Mouse (Mus musculus) midbrain, embryonic 16.5 days (tissue): ENCODE measurements around the gene Ces2a. TPM values are rescaled to one million over a fixed set of nuclear protein-coding genes. Genes with fewer than 3 reads are reported as not detected.

Experiments
- ATAC-seq: fragments of 200-750 bp; cut with Nextera tagmentation; 2 replicates; pipeline ENCODE4 v1.8.0; 2017; ENCODE audit warnings: moderate TSS enrichment
- H3K27ac ChIP-seq: fragments of 300-500 bp; sonication (generic); 2 replicates; pipeline ENCODE4 v1.5.1; 2014; ENCODE audit warnings: mild to moderate bottlenecking, low read length, mixed read lengths
- H3K27me3 ChIP-seq: fragments of 300-500 bp; sonication (generic); 2 replicates; pipeline ENCODE4 v1.6.1; 2014; ENCODE audit warnings: low read depth, low read length, mixed read lengths; ENCODE audit not compliant: control insufficient read depth, insufficient read depth
- H3K36me3 ChIP-seq: fragments of 300-500 bp; sonication (generic); 2 replicates; pipeline ENCODE4 v1.6.1; 2014; ENCODE audit warnings: mild to moderate bottlenecking, low read length, moderate library complexity, mixed read lengths; ENCODE audit not compliant: control insufficient read depth, insufficient read depth
- H3K4me1 ChIP-seq: fragments of 300-500 bp; sonication (generic); 2 replicates; pipeline ENCODE4 v1.6.1; 2014; ENCODE audit warnings: mild to moderate bottlenecking, low read length, mixed read lengths; ENCODE audit not compliant: control insufficient read depth, insufficient read depth
- H3K4me2 ChIP-seq: fragments of 300-500 bp; sonication (generic); 2 replicates; pipeline ENCODE4 v1.6.1; 2014; ENCODE audit warnings: mild to moderate bottlenecking, low read length, mixed read lengths
- H3K4me3 ChIP-seq: fragments of 300-500 bp; sonication (generic); 2 replicates; pipeline ENCODE4 v1.5.1; 2014; ENCODE audit warnings: low read depth, mild to moderate bottlenecking, low read length, moderate library complexity, mixed read lengths
- H3K9ac ChIP-seq: fragments of 300-500 bp; sonication (generic); 2 replicates; pipeline ENCODE4 v1.6.1; 2014; ENCODE audit warnings: low read depth, low read length, mixed read lengths
- H3K9me3 ChIP-seq: fragments of 300-500 bp; sonication (generic); replicated peaks from 2 replicates; pipeline ENCODE4 v1.6.1; 2014; ENCODE audit warnings: mild to moderate bottlenecking, low read length, mixed read lengths; ENCODE audit not compliant: control insufficient read depth, poor library complexity, severe bottlenecking
- WGBS: fragments of 180-500 bp; shearing (Covaris S2); extraction: QIAGEN DNeasy Blood & Tissue Kit; methylation state at CpG from one replicate; pipeline ENCODE4 v1.1.7; 2014; 5-methylcytosine and 5-hydroxymethylcytosine counted together
- polyA plus RNA-seq: library from polyadenylated mRNA; unstranded; fragments of >200 nt; fragmentation: Nextera tagmentation; extraction: Ambion mirVana; gene quantifications from 2 replicates; pipeline ENCODE4 v1.2.1, GENCODE M21; 2015

Ces2a gene
- not detected in 2 replicates for polyA plus RNA-seq

DNA sequence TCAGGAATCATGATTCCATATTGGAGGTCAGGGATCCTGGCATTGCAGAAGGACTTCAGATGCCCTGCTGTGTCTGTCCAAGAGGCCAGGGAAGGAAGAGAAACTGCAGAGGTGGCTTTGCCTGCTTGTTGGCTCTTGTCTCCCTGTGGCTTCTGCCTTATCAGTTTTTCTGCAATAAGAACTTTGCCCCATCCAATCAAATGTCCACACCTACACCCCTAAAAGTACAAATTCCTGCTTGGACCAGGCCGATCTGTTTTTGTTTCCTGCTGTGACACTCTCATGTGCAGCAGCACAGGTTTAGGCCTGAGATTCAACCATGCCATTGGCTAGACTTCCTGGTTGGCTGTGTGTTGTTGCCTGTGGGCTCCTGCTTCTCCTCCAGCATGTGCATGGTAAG lies at the start of gene Ces2a:
Gene Ces2a, plus strand, starts transcription at position 251 of the 400 bp plus-strand sequence.
- Histone ChIP-seq H3K27me3 (no peaks in the 10 kb centered on the region), H3K4me1 (no peaks in the 10 kb centered on the region), H3K36me3 (no peaks in the 10 kb centered on the region), H3K9me3 (no peaks in the 10 kb centered on the region), H3K9ac (no peak within 1 kb of the TSS), H3K4me3 (no peak within 1 kb of the TSS), H3K27ac (no peak within 1 kb of the TSS), H3K4me2 (no peak within 1 kb of the TSS)
- 80% methylated on average over 1 of the region's 1 CpGs for WGBS
- ATAC-seq, result no peak

DNA sequence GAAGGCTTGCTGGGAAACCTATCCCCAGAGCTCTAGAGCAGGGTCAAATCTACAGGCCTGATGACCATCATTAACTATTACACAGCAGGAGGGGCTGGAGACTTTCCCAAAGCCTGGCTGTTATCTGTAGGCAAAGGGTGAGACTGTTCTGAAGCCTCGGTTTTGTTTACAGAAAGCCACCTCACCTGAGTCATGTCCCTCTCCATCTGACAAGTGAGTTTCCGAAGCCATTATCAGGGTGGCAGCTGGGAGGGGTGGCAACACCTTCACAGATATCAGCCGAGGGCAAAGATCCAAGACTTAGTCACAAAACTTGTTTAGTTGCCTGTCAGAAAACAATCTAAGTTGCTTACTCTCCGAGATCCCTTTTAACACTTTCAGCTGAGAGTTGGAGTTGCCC lies 45.4 kb upstream of the Ces2a start:
- H3K36me3 ChIP-seq, result no peaks in the 10 kb centered on the region
- no peak overlapping the region for H3K9ac ChIP-seq

DNA sequence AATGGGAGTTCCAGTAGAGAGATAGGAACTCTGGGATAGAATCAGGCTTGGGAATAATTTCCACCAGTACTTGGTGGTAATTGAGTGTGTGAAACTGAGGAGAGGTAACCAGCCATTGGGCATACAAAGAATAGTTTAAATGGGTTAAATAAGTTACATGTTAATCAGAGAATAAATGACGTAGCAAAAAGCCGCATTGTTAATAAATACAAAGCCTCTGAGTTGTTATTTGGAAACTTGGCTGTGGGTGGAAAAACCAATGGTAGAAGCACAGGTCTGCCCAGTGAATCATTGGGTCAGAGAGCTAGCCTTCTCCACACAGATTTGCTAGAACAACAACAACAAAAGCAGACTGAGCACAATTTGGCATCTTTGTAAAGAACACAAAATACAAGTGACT lies 35.2 kb upstream of the Ces2a start:
- H3K36me3 ChIP-seq, result no peaks in the 10 kb centered on the region
- no peak overlapping the region for H3K4me3 ChIP-seq
- H3K4me1 ChIP-seq, result no peaks in the 10 kb centered on the region
- ATAC-seq, result no peak
- no peak overlapping the region for H3K27ac ChIP-seq
- H3K9me3 ChIP-seq, result no peaks in the 10 kb centered on the region; the same call in 1 of the 2 replicates
- no peak overlapping the region for H3K4me2 ChIP-seq
- H3K27me3 ChIP-seq, result no peaks in the 10 kb centered on the region
- H3K9ac ChIP-seq, result no peak overlapping the region
- WGBS, result 97% methylated on average over 2 of the region's 2 CpGs

More for the DNA sequence above, 45.4 kb upstream of the Ces2a start:
- Histone ChIP-seq H3K4me3 (no peak overlapping the region), H3K9me3 (no peaks in the 10 kb centered on the region), H3K27ac (no peak overlapping the region), H3K4me2 (no peak overlapping the region), H3K27me3 (no peaks in the 10 kb centered on the region), H3K4me1 (no peaks in the 10 kb centered on the region)
- ATAC-seq, result no peak
- 82% methylated on average over 4 of the region's 4 CpGs for whole genome bisulfite sequencing

DNA sequence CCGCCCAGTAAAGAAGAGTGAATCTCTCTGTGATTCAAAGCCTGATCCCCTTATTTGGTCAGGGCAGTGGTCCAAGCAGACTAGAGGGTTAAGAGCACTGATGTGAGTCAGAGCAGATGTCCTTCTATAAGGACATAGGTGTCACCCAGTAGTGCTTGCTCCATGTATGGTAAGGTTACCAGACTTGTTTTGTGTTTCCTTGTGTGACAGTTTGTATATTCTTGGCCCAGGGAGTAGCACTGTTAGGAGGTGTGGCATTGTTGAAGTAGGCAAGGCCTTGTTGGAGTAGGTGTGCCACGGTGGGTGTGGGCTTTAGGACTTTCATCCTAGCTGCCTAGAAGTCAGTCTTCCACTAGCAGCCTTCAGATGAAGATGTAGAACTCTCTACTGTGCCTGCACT lies 31.9 kb upstream of the Ces2a start:
- ATAC-seq, result no peak
- H3K27me3 ChIP-seq, result no peaks in the 10 kb centered on the region
- H3K4me2 ChIP-seq, result no peak overlapping the region
- WGBS, result 96% methylated on average over 2 of the region's 2 CpGs
- no peaks in the 10 kb centered on the region; the same call in 1 of the 2 replicates for H3K9me3 ChIP-seq
- no peak overlapping the region for H3K27ac ChIP-seq
- no peak overlapping the region for H3K9ac ChIP-seq
- H3K4me3 ChIP-seq, result no peak overlapping the region
- H3K36me3 ChIP-seq, result no peaks in the 10 kb centered on the region
- H3K4me1 ChIP-seq, result no peaks in the 10 kb centered on the region

- Histone ChIP-seq H3K9ac (no peak overlapping the region), H3K4me1 (no peaks in the 10 kb centered on the region), H3K4me2 (no peak overlapping the region), H3K4me3 (no peak overlapping the region), H3K9me3 (no peaks in the 10 kb centered on the region), H3K27me3 (no peaks in the 10 kb centered on the region), H3K27ac (no peak overlapping the region), H3K36me3 (no peaks in the 10 kb centered on the region)
- WGBS, result 86% methylated on average over 8 of the region's 8 CpGs
- ATAC-seq, result no peak
Observed at GRCm38 (mm10) chr8:104721166-104721565, 12.6 kb upstream of the Ces2a start.

DNA sequence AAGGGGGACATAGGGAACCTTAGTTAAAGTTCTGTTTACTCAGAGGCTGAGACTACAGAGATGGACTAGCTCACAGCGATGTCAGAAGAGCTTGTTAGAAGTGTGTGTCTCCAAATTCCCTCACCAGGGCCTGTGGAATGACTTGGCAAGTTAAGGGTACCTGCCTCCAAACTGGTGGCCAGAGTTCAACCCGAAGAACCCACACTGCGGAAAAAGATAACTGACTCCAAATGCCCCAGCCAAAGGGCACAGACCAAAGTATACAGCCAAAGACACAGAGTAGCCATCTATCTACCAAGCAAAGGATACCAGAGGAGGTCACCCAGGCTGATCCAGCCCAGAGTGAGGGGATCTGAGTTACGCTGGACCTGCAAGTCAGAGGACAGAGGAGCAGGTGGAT lies 2.4 kb upstream of the Ces2a start:
- H3K4me3 ChIP-seq, result no peak overlapping the region
- H3K27me3 ChIP-seq, result no peaks in the 10 kb centered on the region
- H3K4me2 ChIP-seq, result no peak overlapping the region
- H3K9me3 ChIP-seq, result no peaks in the 10 kb centered on the region
- no peaks in the 10 kb centered on the region for H3K36me3 ChIP-seq
- H3K4me1 ChIP-seq, result no peaks in the 10 kb centered on the region
- H3K27ac ChIP-seq, result no peak overlapping the region
- WGBS, result 89% methylated on average over 4 of the region's 4 CpGs
- no peak for ATAC-seq
- no peak overlapping the region for H3K9ac ChIP-seq

- no peaks in the 10 kb centered on the region for H3K4me1 ChIP-seq
- WGBS, result 73% methylated on average over 6 of the region's 6 CpGs
- H3K4me2 ChIP-seq, result no peak overlapping the region
- no peak overlapping the region for H3K9ac ChIP-seq
- no peak overlapping the region for H3K4me3 ChIP-seq
- H3K27ac ChIP-seq, result no peak overlapping the region
- H3K27me3 ChIP-seq, result no peaks in the 10 kb centered on the region
- H3K36me3 ChIP-seq, result no peaks in the 10 kb centered on the region
- no peaks in the 10 kb centered on the region for H3K9me3 ChIP-seq
- ATAC-seq, result no peak
Observed at GRCm38 (mm10) chr8:104731969-104732368, 1.8 kb upstream of the Ces2a start.

GRCm38 (mm10) chr8:104742039-104742438 lies 8.2 kb downstream of the Ces2a start:
- no peak overlapping the region for H3K4me2 ChIP-seq
- 91% methylated on average over 1 of the region's 1 CpGs for WGBS
- no peak overlapping the region for H3K9ac ChIP-seq
- H3K27me3 ChIP-seq, result no peaks in the 10 kb centered on the region
- no peaks in the 10 kb centered on the region for H3K36me3 ChIP-seq
- no peak overlapping the region for H3K27ac ChIP-seq
- H3K4me3 ChIP-seq, result no peak overlapping the region
- no peaks in the 10 kb centered on the region for H3K4me1 ChIP-seq
- no peaks in the 10 kb centered on the region for H3K9me3 ChIP-seq
- ATAC-seq, result no peak

- H3K36me3 ChIP-seq, result no peaks in the 10 kb centered on the region
- no peak overlapping the region for H3K4me3 ChIP-seq
- H3K27me3 ChIP-seq, result no peaks in the 10 kb centered on the region
- H3K9me3 ChIP-seq, result no peaks in the 10 kb centered on the region
- H3K4me2 ChIP-seq, result no peak overlapping the region
- no peak for ATAC-seq
- H3K9ac ChIP-seq, result no peak overlapping the region
- H3K27ac ChIP-seq, result no peak overlapping the region
- WGBS, result 76% methylated on average over 3 of the region's 3 CpGs
- no peaks in the 10 kb centered on the region for H3K4me1 ChIP-seq
Observed at GRCm38 (mm10) chr8:104743410-104743809, 9.6 kb downstream of the Ces2a start.

DNA sequence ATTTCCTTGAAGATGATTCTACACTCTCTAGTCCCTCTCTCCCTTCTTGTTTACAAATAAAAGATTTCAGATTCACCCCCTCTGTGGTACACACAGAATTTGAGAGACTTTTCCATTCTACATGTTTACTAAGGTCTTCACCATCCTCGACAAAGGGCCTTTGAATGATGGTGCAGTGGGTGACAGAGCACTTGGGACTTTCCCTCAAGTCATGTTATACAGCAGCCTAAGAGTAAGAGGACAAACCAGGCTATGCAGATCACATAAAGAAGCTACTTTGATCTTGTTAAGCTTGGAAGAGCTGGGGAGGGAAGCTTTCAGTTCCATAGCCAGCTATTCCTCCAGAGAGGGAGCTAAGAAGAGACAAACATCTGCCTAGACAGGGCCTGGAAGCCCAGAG lies 19.0 kb downstream of the Ces2a start:
- H3K4me1 ChIP-seq, result no peaks in the 10 kb centered on the region
- H3K4me3 ChIP-seq, result no peak overlapping the region
- no peaks in the 10 kb centered on the region for H3K36me3 ChIP-seq
- 74% methylated on average over 1 of the region's 1 CpGs for WGBS
- no peaks in the 10 kb centered on the region for H3K9me3 ChIP-seq
- no peak overlapping the region for H3K27ac ChIP-seq
- no peak for ATAC-seq
- no peak overlapping the region for H3K4me2 ChIP-seq
- no peaks in the 10 kb centered on the region for H3K27me3 ChIP-seq
- H3K9ac ChIP-seq, result no peak overlapping the region
